Comparison of ENCODE assay signal across 8 mouse cellular contexts in the genomic region with DNA sequence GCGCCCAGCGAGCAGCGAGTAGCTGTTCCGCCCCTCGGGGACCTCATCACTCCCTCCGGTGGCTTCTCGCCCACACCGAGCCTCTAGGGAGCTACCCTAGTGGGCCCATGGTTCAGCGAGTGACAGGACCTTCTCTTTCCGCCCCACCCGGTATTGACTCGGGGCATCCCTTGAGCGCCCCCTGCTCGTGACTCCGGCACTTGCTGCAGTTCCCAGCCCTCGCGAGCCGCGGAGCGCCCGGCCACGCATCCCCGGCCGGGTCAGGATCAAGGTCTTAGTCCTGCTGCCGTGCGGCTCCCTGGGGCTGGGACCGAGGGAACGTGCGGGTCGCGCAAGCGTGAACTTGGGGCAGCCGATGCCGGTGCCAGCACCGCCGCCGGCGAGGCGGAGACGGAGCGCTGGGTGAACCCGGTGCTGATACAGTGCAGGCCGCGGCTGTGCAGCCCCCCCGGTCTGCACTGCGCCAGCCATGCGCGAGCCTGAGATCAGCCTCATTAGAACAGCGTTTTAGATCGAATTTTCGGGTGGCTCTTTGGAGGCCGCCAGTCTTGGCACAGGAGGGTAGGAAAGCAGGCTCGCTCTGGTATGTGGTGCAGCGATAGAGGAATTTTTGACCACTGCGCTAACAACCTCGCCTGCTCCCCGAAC. TPM values are rescaled to one million over a fixed set of nuclear protein-coding genes. Genes with fewer than 3 reads are reported as not detected.
DNase-seq lines count a peak whose midpoint lies in the region; ATAC-seq and TF ChIP-seq lines count a peak whose summit lies in the region.

No protein-coding gene starts in this region.

- no peaks in the 10 kb centered on the region for H3K36me3 ChIP-seq in E14TG2a.4 (ENCODE audit: insufficient read depth, low read length)
- H3K36me3 ChIP-seq in forebrain, embryonic 11.5 days (ENCODE audit: control insufficient read depth, insufficient read depth, low read length), result no peaks in the 10 kb centered on the region
- H3K36me3 ChIP-seq in heart, embryonic 16.5 days (ENCODE audit: control insufficient read depth, insufficient read depth), result no peaks in the 10 kb centered on the region
- H3K36me3 ChIP-seq in liver, embryonic 14.5 days (replicated peaks; ENCODE audit: control insufficient read depth, insufficient read depth, low read depth), result no peaks in the 10 kb centered on the region
- no peaks in the 10 kb centered on the region for H3K36me3 ChIP-seq in stomach, embryonic 15.5 days

- peak overlapping the region; percentile 98 for H3K4me2 ChIP-seq in forebrain, embryonic 11.5 days (ENCODE audit: low read depth, low read length, severe bottlenecking)
- H3K4me2 ChIP-seq in heart, embryonic 16.5 days (ENCODE audit: low read depth, low read length), result peak overlapping the region; percentile 97
- peak overlapping the region; percentile 90 for H3K4me2 ChIP-seq in liver, embryonic 14.5 days (ENCODE audit: low read depth)
- peak overlapping the region; percentile 98 for H3K4me2 ChIP-seq in stomach, embryonic 15.5 days

- H3K9ac ChIP-seq in forebrain, embryonic 11.5 days (ENCODE audit: low read length), result peak overlapping the region; percentile 77
- H3K9ac ChIP-seq in heart, embryonic 16.5 days (ENCODE audit: low read length), result peak overlapping the region; percentile 84
- peak overlapping the region; percentile 57 for H3K9ac ChIP-seq in liver, embryonic 14.5 days (replicated peaks)
- H3K9ac ChIP-seq in stomach, embryonic 15.5 days, result peak overlapping the region; percentile 50

- peak overlapping the region; percentile 70 for H3K4me3 ChIP-seq in E14TG2a.4 (replicated peaks; ENCODE audit: low read length)
- peak overlapping the region; percentile 57 for H3K4me3 ChIP-seq in forebrain, embryonic 11.5 days (ENCODE audit: low read depth, low read length)
- H3K4me3 ChIP-seq in heart, embryonic 16.5 days (ENCODE audit: low read length), result peak overlapping the region; percentile 72
- H3K4me3 ChIP-seq in liver, embryonic 14.5 days (ENCODE audit: insufficient read depth in 1 of 2, low read depth in 2 of 2, low read length in 2 of 2), result peak overlapping the region; percentile 37 to 62
- peak overlapping the region; percentile 57 for H3K4me3 ChIP-seq in stomach, embryonic 15.5 days (replicated peaks)

- peak; percentile 74 for DNase-seq in c-Kit-positive CD71-positive TER-119-negative erythroid progenitor cells, embryonic 14.5 days (ENCODE audit: low read depth)
- peak; percentile 92 for DNase-seq in forebrain, embryonic 11.5 days (ENCODE audit: low spot score)
- DNase-seq in kidney, postnatal 36 days, result peak; percentile 88 to 94
- peak; percentile 65 to 67 (median 66) for DNase-seq in liver, embryonic 14.5 days (ENCODE audit: low read depth in 3 of 3, low spot score in 3 of 3)
- peak; percentile 89 for DNase-seq in neural tube, embryonic 10.5 days (ENCODE audit: extremely low spot score, low spot score)

- TF ChIP-seq CTCF in E14TG2a.4 (conservative IDR thresholded peaks at IDR 0.05; ENCODE audit: low read length), result no peak; the same call in 1 of the 2 replicates
- TF ChIP-seq CTCF in liver, embryonic 14.5 days (IDR thresholded peaks at IDR 0.05; ENCODE audit: low read depth), result peak; percentile 89

- H3K4me1 ChIP-seq in E14TG2a.4 (replicated peaks; ENCODE audit: low read depth, low read length), result peaks cover 18% of the 10 kb centered on the region
- peaks cover 3% of the 10 kb centered on the region; the same call in 1 of the 2 replicates for H3K4me1 ChIP-seq in forebrain, embryonic 11.5 days (replicated peaks; ENCODE audit: control insufficient read depth, insufficient read depth, low read length)
- H3K4me1 ChIP-seq in heart, embryonic 16.5 days (ENCODE audit: control insufficient read depth, insufficient read depth, low read length), result peaks cover 8% of the 10 kb centered on the region
- H3K4me1 ChIP-seq in liver, embryonic 14.5 days (replicated peaks; ENCODE audit: control insufficient read depth in 2 of 2, insufficient read depth in 2 of 2, low read length in 1 of 2), result peaks cover 5 to 10% of the 10 kb centered on the region in 2 experiments
- H3K4me1 ChIP-seq in stomach, embryonic 15.5 days, result peaks cover 8% of the 10 kb centered on the region; the same call in 1 of the 2 replicates

- ATAC-seq in forebrain, embryonic 11.5 days (replicated peaks; ENCODE audit: low FRiP score), result peak; percentile 65
- ATAC-seq in heart, embryonic 16.5 days (replicated peaks; ENCODE audit: extremely low read depth, insufficient read depth, low FRiP score), result peak; percentile 86
- ATAC-seq in liver, embryonic 14.5 days (ENCODE audit: insufficient read depth), result peak; percentile 75
- peak; percentile 84 for ATAC-seq in stomach, embryonic 15.5 days (ENCODE audit: insufficient read depth, low FRiP score, low read depth)

- H3K27ac ChIP-seq in forebrain, embryonic 11.5 days (ENCODE audit: low read depth, low read length), result 0 out of 2 replicates have a peak overlapping the region, but pooled peaks have one; percentile 3
- no peak overlapping the region for H3K27ac ChIP-seq in heart, embryonic 16.5 days (ENCODE audit: low read length)
- H3K27ac ChIP-seq in liver, embryonic 14.5 days, result no peak overlapping the region
- H3K27ac ChIP-seq in stomach, embryonic 15.5 days, result no peak overlapping the region

- 1% methylated on average over 57 of the region's 57 CpGs for WGBS in forebrain, embryonic 11.5 days
- WGBS in heart, embryonic 16.5 days, result under 1% methylated on average over 57 of the region's 57 CpGs
- WGBS in liver, embryonic 14.5 days (ENCODE audit: insufficient replicate concordance), result 1% methylated on average over 57 of the region's 57 CpGs
- 1% methylated on average over 57 of the region's 57 CpGs for WGBS in stomach, embryonic 15.5 days

- H3K27me3 ChIP-seq in E14TG2a.4 (ENCODE audit: insufficient read depth, low read length), result peaks cover 71% of the 10 kb centered on the region
- H3K27me3 ChIP-seq in forebrain, embryonic 11.5 days (ENCODE audit: control insufficient read depth, insufficient read depth, low read length), result peaks cover 42% of the 10 kb centered on the region
- peaks cover 19% of the 10 kb centered on the region for H3K27me3 ChIP-seq in heart, embryonic 16.5 days (ENCODE audit: control insufficient read depth, insufficient read depth, low read length)
- H3K27me3 ChIP-seq in liver, embryonic 14.5 days (ENCODE audit: control insufficient read depth, insufficient read depth, low read length), result peaks cover 34% of the 10 kb centered on the region
- H3K27me3 ChIP-seq in stomach, embryonic 15.5 days (replicated peaks), result peaks cover 26% of the 10 kb centered on the region

- TF ChIP-seq EP300 in liver, embryonic 14.5 days (IDR thresholded peaks at IDR 0.05; ENCODE audit: low read depth), result no peak

- H3K9me3 ChIP-seq in E14TG2a.4 (ENCODE audit: low read length), result no peaks in the 10 kb centered on the region
- no peaks in the 10 kb centered on the region for H3K9me3 ChIP-seq in forebrain, embryonic 11.5 days (ENCODE audit: control insufficient read depth, low read length)
- no peaks in the 10 kb centered on the region for H3K9me3 ChIP-seq in heart, embryonic 16.5 days (replicated peaks; ENCODE audit: control insufficient read depth, low read length)
- H3K9me3 ChIP-seq in liver, embryonic 14.5 days (ENCODE audit: control insufficient read depth, low read length), result no peaks in the 10 kb centered on the region
- H3K9me3 ChIP-seq in stomach, embryonic 15.5 days, result no peaks in the 10 kb centered on the region

RNA-seq across cellular contexts. Expression of gene Chst14, which starts 50.1 kb away (rescaled TPM):
- 15.7 and 20.4 TPM in 2 replicates for polyA plus RNA-seq in forebrain, embryonic 11.5 days (2014; fragmentation: Nextera tagmentation; extraction: Ambion mirVana)
- 17.1 and 18.0 TPM in 2 replicates for polyA plus RNA-seq in heart, embryonic 16.5 days (2015; fragmentation: Nextera tagmentation; extraction: Ambion mirVana)
- 3.6 and 3.7 TPM in 2 replicates for polyA plus RNA-seq in liver, embryonic 14.5 days (2012; rRNA removed)
- 4.2 and 4.3 TPM in 2 replicates for polyA plus RNA-seq in liver, embryonic 14.5 days (2014; fragmentation: Nextera tagmentation; extraction: Ambion mirVana)
- 26.3 and 26.9 TPM in 2 replicates for polyA plus RNA-seq in stomach, embryonic 15.5 days (2015; fragmentation: Nextera tagmentation; extraction: Ambion mirVana)

RNA-seq across cellular contexts. Expression of gene Ccdc32, which starts 52.8 kb away (rescaled TPM):
- polyA plus RNA-seq in forebrain, embryonic 11.5 days (2014; fragmentation: Nextera tagmentation; extraction: Ambion mirVana), result 22.1 and 24.0 TPM in 2 replicates
- polyA plus RNA-seq in heart, embryonic 16.5 days (2015; fragmentation: Nextera tagmentation; extraction: Ambion mirVana), result 18.6 and 19.6 TPM in 2 replicates
- 5.4 and 6.9 TPM in 2 replicates for polyA plus RNA-seq in liver, embryonic 14.5 days (2012; rRNA removed)
- 12.6 and 12.9 TPM in 2 replicates for polyA plus RNA-seq in liver, embryonic 14.5 days (2014; fragmentation: Nextera tagmentation; extraction: Ambion mirVana)
- polyA plus RNA-seq in stomach, embryonic 15.5 days (2015; fragmentation: Nextera tagmentation; extraction: Ambion mirVana), result 22.3 and 24.7 TPM in 2 replicates

RNA-seq across cellular contexts. Expression of gene Rpusd2, which starts 58.2 kb away (rescaled TPM):
- 8.3 and 8.9 TPM in 2 replicates for polyA plus RNA-seq in forebrain, embryonic 11.5 days (2014; fragmentation: Nextera tagmentation; extraction: Ambion mirVana)
- polyA plus RNA-seq in heart, embryonic 16.5 days (2015; fragmentation: Nextera tagmentation; extraction: Ambion mirVana), result 3.6 and 5.3 TPM in 2 replicates
- 3.6 and 4.0 TPM in 2 replicates for polyA plus RNA-seq in liver, embryonic 14.5 days (2012; rRNA removed)
- 2.3 and 3.0 TPM in 2 replicates for polyA plus RNA-seq in liver, embryonic 14.5 days (2014; fragmentation: Nextera tagmentation; extraction: Ambion mirVana)
- polyA plus RNA-seq in stomach, embryonic 15.5 days (2015; fragmentation: Nextera tagmentation; extraction: Ambion mirVana), result 3.9 and 4.1 TPM in 2 replicates
